Mouse (Mus musculus): ENCODE measurements at regions not wholly inside any gene's neighbourhood (a gene's known extent, or its start where the extent isn't known, plus 50 kb on each side); places are given as distances from the start of the nearest gene placed in this dataset.

DNA sequence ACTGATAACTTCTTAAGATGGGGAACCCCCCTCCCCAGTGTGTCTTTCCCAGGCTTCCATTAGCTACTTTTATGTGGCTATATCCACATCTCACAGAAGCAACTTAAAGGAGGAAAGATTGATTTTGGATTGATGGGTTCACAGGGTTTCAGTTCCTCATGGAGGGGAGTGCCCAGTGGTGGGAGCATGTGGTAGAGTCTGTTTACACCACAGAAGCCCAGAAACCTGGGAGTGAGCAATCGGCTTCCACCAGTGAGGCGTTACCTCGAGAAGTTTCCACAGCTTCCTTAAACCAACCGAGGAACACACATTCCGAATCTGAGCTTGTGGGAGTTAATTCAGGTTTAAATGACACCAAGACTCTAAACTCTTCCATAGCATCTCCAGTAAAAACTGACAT, 106.1 kb downstream of the Sec61b start:
- H3K9ac ChIP-seq (ENCODE audit: low read depth, low read length, severe bottlenecking): no peak overlapping the region
- ATAC-seq (ENCODE audit: low FRiP score, low read depth): no peak
- H3K36me3 ChIP-seq (ENCODE audit: control insufficient read depth, insufficient read depth, low read length): no peaks in the 10 kb centered on the region
- no peaks in the 10 kb centered on the region for H3K4me1 ChIP-seq (ENCODE audit: control insufficient read depth, insufficient read depth, low read length)
- H3K9me3 ChIP-seq (ENCODE audit: control insufficient read depth, low read length): no peaks in the 10 kb centered on the region
- no peak for DNase-seq (ENCODE audit: low spot score)
- 86% methylated on average over 5 of the region's 5 CpGs for WGBS
- no peak overlapping the region for H3K4me3 ChIP-seq (replicated peaks; ENCODE audit: low read length)
- TF ChIP-seq POLR2A (IDR thresholded peaks at IDR 0.05; ENCODE audit: borderline replicate concordance, extremely low read depth, insufficient read depth, insufficient read length): no peak
- no peak overlapping the region for H3K4me2 ChIP-seq (replicated peaks; ENCODE audit: low read depth, low read length, severe bottlenecking)
- H3K27ac ChIP-seq (replicated peaks; ENCODE audit: low read depth, low read length): no peak overlapping the region
- H3K27me3 ChIP-seq (ENCODE audit: control insufficient read depth, insufficient read depth, low read length): no peaks in the 10 kb centered on the region

GRCm38 (mm10) chr4:47587256-47587655, 112.8 kb downstream of the Sec61b start:
- WGBS: 25% methylated on average over 5 of the region's 5 CpGs
- Histone ChIP-seq H3K4me2 (replicated peaks; ENCODE audit: low read depth, low read length, severe bottlenecking) (no peak overlapping the region; the same call in 1 of the 2 replicates), H3K4me1 (ENCODE audit: control insufficient read depth, insufficient read depth, low read length) (peaks cover 4% of the 10 kb centered on the region; the same call in 1 of the 2 replicates), H3K4me3 (replicated peaks; ENCODE audit: low read length) (no peak overlapping the region), H3K9ac (ENCODE audit: low read depth, low read length, severe bottlenecking) (no peak overlapping the region), H3K9me3 (ENCODE audit: control insufficient read depth, low read length) (no peaks in the 10 kb centered on the region), H3K27me3 (ENCODE audit: control insufficient read depth, insufficient read depth, low read length) (no peaks in the 10 kb centered on the region), H3K27ac (replicated peaks; ENCODE audit: low read depth, low read length) (peak overlapping the region; percentile 56), H3K36me3 (ENCODE audit: control insufficient read depth, insufficient read depth, low read length) (no peaks in the 10 kb centered on the region)
- DNase-seq (ENCODE audit: low spot score) (peak; percentile 72), ATAC-seq (ENCODE audit: low FRiP score, low read depth) (0 out of 2 replicates have a peak, but pooled peaks have one; percentile 30)
- TF ChIP-seq POLR2A (IDR thresholded peaks at IDR 0.05; ENCODE audit: borderline replicate concordance, extremely low read depth, insufficient read depth, insufficient read length): no peak

DNA sequence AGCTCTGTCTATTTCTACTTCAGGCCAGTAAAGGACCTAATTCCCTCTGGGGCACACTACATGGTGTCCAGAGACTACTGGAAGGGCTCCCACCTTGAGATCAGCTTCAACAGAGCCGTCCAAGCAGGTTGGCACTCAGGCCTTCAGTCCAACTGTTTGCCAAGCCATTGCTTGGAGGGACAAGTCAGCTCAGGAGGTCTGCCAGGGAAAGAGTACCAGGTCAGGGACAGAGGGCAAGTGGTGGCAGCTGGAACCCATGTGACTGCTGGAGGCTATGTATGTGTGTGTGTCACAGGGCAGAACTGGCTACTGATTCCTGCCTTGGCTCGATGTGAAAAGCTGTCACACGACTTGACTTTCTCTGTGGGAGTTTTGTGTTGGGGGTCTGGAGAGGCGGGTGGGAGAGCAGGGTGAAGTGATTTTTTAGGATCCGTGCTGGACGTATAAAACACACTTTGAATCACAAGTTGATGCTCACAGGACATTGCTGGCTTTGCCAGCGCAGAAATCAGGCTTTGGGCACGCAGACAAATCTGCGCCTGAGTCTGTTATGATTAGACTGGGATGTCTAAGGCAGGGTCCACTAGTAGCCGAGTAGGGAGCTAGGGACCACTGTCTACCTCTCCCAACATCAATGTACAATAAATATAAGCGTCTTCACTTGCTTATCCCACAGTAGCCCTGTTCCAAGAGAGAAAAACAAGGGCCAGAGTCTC, 118.0 kb downstream of the Sec61b start:
- no peaks in the 10 kb centered on the region for H3K9me3 ChIP-seq (ENCODE audit: control insufficient read depth, low read length)
- no peak overlapping the region for H3K9ac ChIP-seq (ENCODE audit: low read depth, low read length, severe bottlenecking)
- no peak for TF ChIP-seq POLR2A (IDR thresholded peaks at IDR 0.05; ENCODE audit: borderline replicate concordance, extremely low read depth, insufficient read depth, insufficient read length)
- H3K27ac ChIP-seq (replicated peaks; ENCODE audit: low read depth, low read length): no peak overlapping the region
- H3K4me3 ChIP-seq (replicated peaks; ENCODE audit: low read length): no peak overlapping the region
- ATAC-seq (ENCODE audit: low FRiP score, low read depth) (no peak), DNase-seq (ENCODE audit: low spot score) (no peak)
- no peaks in the 10 kb centered on the region; the same call in 1 of the 2 replicates for H3K4me1 ChIP-seq (ENCODE audit: control insufficient read depth, insufficient read depth, low read length)
- H3K4me2 ChIP-seq (replicated peaks; ENCODE audit: low read depth, low read length, severe bottlenecking): no peak overlapping the region
- no peaks in the 10 kb centered on the region for H3K27me3 ChIP-seq (ENCODE audit: control insufficient read depth, insufficient read depth, low read length)
- H3K36me3 ChIP-seq (ENCODE audit: control insufficient read depth, insufficient read depth, low read length): no peaks in the 10 kb centered on the region
- WGBS: 78% methylated on average over 11 of the region's 11 CpGs

- Histone ChIP-seq H3K4me2 (replicated peaks; ENCODE audit: low read depth, low read length, severe bottlenecking) (no peak overlapping the region), H3K4me1 (ENCODE audit: control insufficient read depth, insufficient read depth, low read length) (no peaks in the 10 kb centered on the region), H3K27ac (replicated peaks; ENCODE audit: low read depth, low read length) (no peak overlapping the region), H3K27me3 (ENCODE audit: control insufficient read depth, insufficient read depth, low read length) (no peaks in the 10 kb centered on the region), H3K9me3 (ENCODE audit: control insufficient read depth, low read length) (no peaks in the 10 kb centered on the region), H3K9ac (ENCODE audit: low read depth, low read length, severe bottlenecking) (no peak overlapping the region), H3K36me3 (ENCODE audit: control insufficient read depth, insufficient read depth, low read length) (no peaks in the 10 kb centered on the region), H3K4me3 (replicated peaks; ENCODE audit: low read length) (no peak overlapping the region)
- 82% methylated on average over 7 of the region's 7 CpGs for WGBS
- TF ChIP-seq POLR2A (IDR thresholded peaks at IDR 0.05; ENCODE audit: borderline replicate concordance, extremely low read depth, insufficient read depth, insufficient read length): no peak
- ATAC-seq (ENCODE audit: low FRiP score, low read depth) (no peak), DNase-seq (ENCODE audit: low spot score) (no peak)
Measured at GRCm38 (mm10) chr4:47593155-47593554, 118.7 kb downstream of the Sec61b start.

DNA sequence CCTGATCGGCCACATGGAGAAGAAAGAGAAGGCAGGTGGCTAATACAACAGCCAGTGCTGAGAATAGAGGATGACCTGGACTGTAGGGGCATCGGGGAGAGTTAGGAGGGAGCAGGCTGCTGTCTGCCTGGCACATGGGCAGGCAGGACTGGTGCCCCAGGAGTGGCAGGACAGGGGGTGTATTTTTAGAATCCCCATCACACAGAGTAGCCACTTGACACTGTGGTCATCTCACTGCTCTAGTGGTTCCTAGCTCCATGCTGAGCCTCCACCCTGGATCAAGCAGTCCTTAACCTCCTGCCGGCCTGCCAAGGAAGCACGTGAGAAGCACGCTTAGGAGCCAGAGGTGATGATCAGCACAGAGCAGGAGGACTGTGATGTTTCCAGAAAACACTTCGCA, 119.7 kb downstream of the Sec61b start:
- no peak for TF ChIP-seq POLR2A (IDR thresholded peaks at IDR 0.05; ENCODE audit: borderline replicate concordance, extremely low read depth, insufficient read depth, insufficient read length)
- DNase-seq (ENCODE audit: low spot score) (no peak), ATAC-seq (ENCODE audit: low FRiP score, low read depth) (no peak)
- no peak overlapping the region for H3K27ac ChIP-seq (replicated peaks; ENCODE audit: low read depth, low read length)
- no peak overlapping the region for H3K9ac ChIP-seq (ENCODE audit: low read depth, low read length, severe bottlenecking)
- H3K36me3 ChIP-seq (ENCODE audit: control insufficient read depth, insufficient read depth, low read length): no peaks in the 10 kb centered on the region
- WGBS: 90% methylated on average over 6 of the region's 6 CpGs
- H3K4me3 ChIP-seq (replicated peaks; ENCODE audit: low read length): no peak overlapping the region
- no peak overlapping the region for H3K4me2 ChIP-seq (replicated peaks; ENCODE audit: low read depth, low read length, severe bottlenecking)
- no peaks in the 10 kb centered on the region for H3K9me3 ChIP-seq (ENCODE audit: control insufficient read depth, low read length)
- no peaks in the 10 kb centered on the region for H3K27me3 ChIP-seq (ENCODE audit: control insufficient read depth, insufficient read depth, low read length)
- no peaks in the 10 kb centered on the region for H3K4me1 ChIP-seq (ENCODE audit: control insufficient read depth, insufficient read depth, low read length)

All from limb, embryonic 14.5 days (tissue).